Mouse (Mus musculus): ENCODE measurements around the gene Tenm2. TPM values are rescaled to one million over a fixed set of nuclear protein-coding genes. Genes with fewer than 3 reads are reported as not detected.

Tenm2 gene
- polyA plus RNA-seq, 1 experiment: 0.02 TPM

GRCm38 (mm10) chr11:36653656-36654323 lies 582.0 kb downstream of the Tenm2 start:
- no peak for DNase-seq (ENCODE audit: low read depth, low spot score)
- WGBS: 71% methylated on average over 9 of the region's 9 CpGs

- WGBS: 90% methylated on average over 1 of the region's 1 CpGs
- DNase-seq (ENCODE audit: low read depth, low spot score): no peak
These were observed 588.6 kb downstream of the Tenm2 start for GRCm38 (mm10) chr11:36647179-36647578.

GRCm38 (mm10) chr11:36635082-36635481 lies 600.7 kb downstream of the Tenm2 start:
- no peak for DNase-seq (ENCODE audit: low read depth, low spot score)
- WGBS: 21% methylated on average over 6 of the region's 6 CpGs

- no peak for DNase-seq (ENCODE audit: low read depth, low spot score)
These were observed 603.6 kb downstream of the Tenm2 start for GRCm38 (mm10) chr11:36632201-36632600.

- WGBS: 78% methylated on average over 6 of the region's 6 CpGs
- no peak for DNase-seq (ENCODE audit: low read depth, low spot score)
These were observed 622.0 kb downstream of the Tenm2 start for GRCm38 (mm10) chr11:36613807-36614206.

- no peak for DNase-seq (ENCODE audit: low read depth, low spot score)
- WGBS: 33% methylated on average over 8 of the region's 8 CpGs
These were observed 630.9 kb downstream of the Tenm2 start for GRCm38 (mm10) chr11:36604815-36605382.

GRCm38 (mm10) chr11:36604272-36604671 lies 631.5 kb downstream of the Tenm2 start:
- no peak for DNase-seq (ENCODE audit: low read depth, low spot score)
- 49% methylated on average over 3 of the region's 3 CpGs for WGBS

GRCm38 (mm10) chr11:36592471-36592870 lies 643.3 kb downstream of the Tenm2 start:
- DNase-seq (ENCODE audit: low read depth, low spot score): no peak
- 65% methylated on average over 1 of the region's 1 CpGs for WGBS

GRCm38 (mm10) chr11:36566146-36566545 lies 669.6 kb downstream of the Tenm2 start:
- no peak for DNase-seq (ENCODE audit: low read depth, low spot score)
- 71% methylated on average over 2 of the region's 2 CpGs for WGBS

GRCm38 (mm10) chr11:36562851-36563250 lies 672.9 kb downstream of the Tenm2 start:
- no peak for DNase-seq (ENCODE audit: low read depth, low spot score)
- WGBS: 62% methylated on average over 3 of the region's 3 CpGs

- 64% methylated on average over 7 of the region's 7 CpGs for WGBS
- DNase-seq (ENCODE audit: low read depth, low spot score): no peak
These were observed 674.8 kb downstream of the Tenm2 start for GRCm38 (mm10) chr11:36560785-36561548.

- DNase-seq (ENCODE audit: low read depth, low spot score): no peak
- WGBS: 81% methylated on average over 6 of the region's 6 CpGs
These were observed 678.4 kb downstream of the Tenm2 start for GRCm38 (mm10) chr11:36557316-36557715.

- no peak for DNase-seq (ENCODE audit: low read depth, low spot score)
- WGBS: 75% methylated on average over 5 of the region's 5 CpGs
These were observed 682.5 kb downstream of the Tenm2 start for GRCm38 (mm10) chr11:36553286-36553685.

GRCm38 (mm10) chr11:36550649-36551048 lies 685.1 kb downstream of the Tenm2 start:
- 81% methylated on average over 4 of the region's 4 CpGs for WGBS
- DNase-seq (ENCODE audit: low read depth, low spot score): no peak

- no peak for DNase-seq (ENCODE audit: low read depth, low spot score)
- 80% methylated on average over 11 of the region's 11 CpGs for WGBS
These were observed 686.2 kb downstream of the Tenm2 start for GRCm38 (mm10) chr11:36549398-36550139.

- no peak for DNase-seq (ENCODE audit: low read depth, low spot score)
- WGBS: 61% methylated on average over 4 of the region's 4 CpGs
These were observed 687.6 kb downstream of the Tenm2 start for GRCm38 (mm10) chr11:36548139-36548538.

GRCm38 (mm10) chr11:36538144-36538543 lies 697.6 kb downstream of the Tenm2 start:
- no peak for DNase-seq (ENCODE audit: low read depth, low spot score)
- 69% methylated on average over 4 of the region's 4 CpGs for WGBS

- no peak for DNase-seq (ENCODE audit: low read depth, low spot score)
- WGBS: 87% methylated on average over 9 of the region's 9 CpGs
These were observed 698.1 kb downstream of the Tenm2 start for GRCm38 (mm10) chr11:36537573-36538133.

GRCm38 (mm10) chr11:36535591-36535990 lies 700.2 kb downstream of the Tenm2 start:
- WGBS: 82% methylated on average over 3 of the region's 3 CpGs
- DNase-seq (ENCODE audit: low read depth, low spot score): no peak

- no peak for DNase-seq (ENCODE audit: low read depth, low spot score)
- 64% methylated on average over 4 of the region's 4 CpGs for WGBS
These were observed 704.1 kb downstream of the Tenm2 start for GRCm38 (mm10) chr11:36531614-36532013.

Measured in large intestine, adult 2 months (tissue).